Mouse (Mus musculus) liver, adult 2 months (tissue): ENCODE results near the gene Hlcs.

Source experiments
- CTCF ChIP-seq: fragments of 200-500 bp; IDR thresholded peaks from 2 replicates; pipeline ENCODE4 v1.5.1; 2011; ENCODE audit warnings: low read depth, low read length, control low read depth
- POLR2A ChIP-seq: fragments of 200-500 bp; IDR thresholded peaks from 2 replicates; pipeline ENCODE4 v1.6.1; 2011; ENCODE audit warnings: low read length, control low read depth; ENCODE audit not compliant: insufficient read depth; ENCODE audit errors: extremely low read depth

GRCm38 (mm10) chr16:94250136-94250535 is 63.2 kb downstream of the Hlcs start:
- TF ChIP-seq CTCF: no peak
- no peak for TF ChIP-seq POLR2A
